Mouse (Mus musculus) cerebellum, adult 2 months (tissue): Measurements from ENCODE around the gene Zmiz2.

ENCODE experiments used
- CTCF ChIP-seq: fragments of 200-500 bp; IDR thresholded peaks from 2 replicates; pipeline ENCODE4 v1.5.1; 2011; ENCODE audit warnings: low read depth, mild to moderate bottlenecking, control low read depth, low read length, moderate library complexity, borderline replicate concordance; ENCODE audit not compliant: insufficient read depth
- POLR2A ChIP-seq: fragments of 200-500 bp; IDR thresholded peaks from 2 replicates; pipeline ENCODE4 v1.6.1; 2011; ENCODE audit warnings: low read length, control low read depth, borderline replicate concordance; ENCODE audit not compliant: insufficient read depth

- no peak for TF ChIP-seq CTCF
- peak; percentile 51; the same call in 1 of the 2 replicates for TF ChIP-seq POLR2A
Observed at GRCm38 (mm10) chr11:6444077-6444853, 55.4 kb downstream of the Zmiz2 start, which contains the start of gene H2afv.
